Mouse (Mus musculus): ENCODE results near the gene Cldnd2. TPM values are rescaled to one million over a fixed set of nuclear protein-coding genes. Genes with fewer than 3 reads are reported as not detected.

Gene Cldnd2
- polyA plus RNA-seq, 1 experiment from 2014 or later: not detected

- no peaks in the 10 kb centered on the region for H3K9me3 ChIP-seq (ENCODE audit: control insufficient read depth, low read length)
- H3K9ac ChIP-seq (ENCODE audit: low read length): no peak overlapping the region
- 81% methylated on average over 3 of the region's 3 CpGs for WGBS
- no peaks in the 10 kb centered on the region for H3K36me3 ChIP-seq (ENCODE audit: control insufficient read depth, insufficient read depth, low read length)
- ATAC-seq (ENCODE audit: insufficient read depth, low FRiP score, low TSS enrichment) (no peak), DNase-seq (ENCODE audit: low spot score) (no peak)
- H3K4me3 ChIP-seq (ENCODE audit: low read depth, low read length): no peak overlapping the region
- no peak overlapping the region for H3K4me2 ChIP-seq (ENCODE audit: low read depth)
- no peaks in the 10 kb centered on the region for H3K27me3 ChIP-seq (ENCODE audit: control insufficient read depth, insufficient read depth, low read length)
- 0 out of 2 replicates have a peak, but pooled peaks cover 4% of the 10 kb centered on the region for H3K4me1 ChIP-seq (ENCODE audit: control insufficient read depth, insufficient read depth, low read length)
- H3K27ac ChIP-seq (ENCODE audit: low read depth, low read length): no peak overlapping the region
These were observed 489 bp downstream of the Cldnd2 start for GRCm38 (mm10) chr7:43441071-43441470.

- Histone ChIP-seq H3K27me3 (ENCODE audit: control insufficient read depth, insufficient read depth, low read length) (no peaks in the 10 kb centered on the region), H3K27ac (ENCODE audit: low read depth, low read length) (peak overlapping the region; percentile 65; the same call in 1 of the 2 replicates), H3K9me3 (ENCODE audit: control insufficient read depth, low read length) (no peaks in the 10 kb centered on the region), H3K4me2 (ENCODE audit: low read depth) (peak overlapping the region; percentile 81), H3K9ac (ENCODE audit: low read length) (peak overlapping the region; percentile 70), H3K36me3 (ENCODE audit: control insufficient read depth, insufficient read depth, low read length) (no peaks in the 10 kb centered on the region), H3K4me3 (ENCODE audit: low read depth, low read length) (peak overlapping the region; percentile 48), H3K4me1 (ENCODE audit: control insufficient read depth, insufficient read depth, low read length) (0 out of 2 replicates have a peak, but pooled peaks cover 4% of the 10 kb centered on the region)
- DNase-seq (ENCODE audit: low spot score): no peak
- no peak for ATAC-seq (ENCODE audit: insufficient read depth, low FRiP score, low TSS enrichment)
- 17% methylated on average over 9 of the region's 9 CpGs for WGBS
These were observed 2.1 kb downstream of the Cldnd2 start for GRCm38 (mm10) chr7:43442684-43443083.

GRCm38 (mm10) chr7:43443126-43443916 is 2.7 kb downstream of the Cldnd2 start:
- H3K36me3 ChIP-seq (ENCODE audit: control insufficient read depth, insufficient read depth, low read length): no peaks in the 10 kb centered on the region
- 0 out of 2 replicates have a peak, but pooled peaks cover 4% of the 10 kb centered on the region for H3K4me1 ChIP-seq (ENCODE audit: control insufficient read depth, insufficient read depth, low read length)
- H3K9ac ChIP-seq (ENCODE audit: low read length): peak overlapping the region; percentile 70
- no peaks in the 10 kb centered on the region for H3K27me3 ChIP-seq (ENCODE audit: control insufficient read depth, insufficient read depth, low read length)
- ATAC-seq (ENCODE audit: insufficient read depth, low FRiP score, low TSS enrichment) (peak; percentile 82), DNase-seq (ENCODE audit: low spot score) (peak; percentile 71)
- H3K9me3 ChIP-seq (ENCODE audit: control insufficient read depth, low read length): no peaks in the 10 kb centered on the region
- H3K4me2 ChIP-seq (ENCODE audit: low read depth): peak overlapping the region; percentile 81
- H3K27ac ChIP-seq (ENCODE audit: low read depth, low read length): peak overlapping the region; percentile 65
- under 1% methylated on average over 36 of the region's 36 CpGs for WGBS
- H3K4me3 ChIP-seq (ENCODE audit: low read depth, low read length): peak overlapping the region; percentile 48

GRCm38 (mm10) chr7:43443917-43444293 is 3.3 kb downstream of the Cldnd2 start, which contains the start of the genes Etfb and Gm45233:
Gene Etfb, plus strand, starts transcription at chr7:43444083.
Gene Gm45233, plus strand, starts transcription at chr7:43444128.
- Histone ChIP-seq H3K27ac (ENCODE audit: low read depth, low read length) (peak within 1 kb of the TSS; percentile 65), H3K27me3 (ENCODE audit: control insufficient read depth, insufficient read depth, low read length) (no peaks in the 10 kb centered on the region), H3K9ac (ENCODE audit: low read length) (peak within 1 kb of the TSS; percentile 70), H3K4me3 (ENCODE audit: low read depth, low read length) (peak within 1 kb of the TSS; percentile 48), H3K4me2 (ENCODE audit: low read depth) (peak within 1 kb of the TSS; percentile 81), H3K9me3 (ENCODE audit: control insufficient read depth, low read length) (no peaks in the 10 kb centered on the region), H3K4me1 (ENCODE audit: control insufficient read depth, insufficient read depth, low read length) (0 out of 2 replicates have a peak, but pooled peaks cover 4% of the 10 kb centered on the region), H3K36me3 (ENCODE audit: control insufficient read depth, insufficient read depth, low read length) (no peaks in the 10 kb centered on the region)
- ATAC-seq (ENCODE audit: insufficient read depth, low FRiP score, low TSS enrichment) (peak; percentile 96), DNase-seq (ENCODE audit: low spot score) (peak; percentile 93)
- under 1% methylated on average over 27 of the region's 27 CpGs for WGBS

GRCm38 (mm10) chr7:43447801-43448200 is 7.2 kb downstream of the Cldnd2 start:
- no peaks in the 10 kb centered on the region for H3K27me3 ChIP-seq (ENCODE audit: control insufficient read depth, insufficient read depth, low read length)
- H3K4me2 ChIP-seq (ENCODE audit: low read depth): no peak overlapping the region
- no peaks in the 10 kb centered on the region for H3K9me3 ChIP-seq (ENCODE audit: control insufficient read depth, low read length)
- ATAC-seq (ENCODE audit: insufficient read depth, low FRiP score, low TSS enrichment) (no peak), DNase-seq (ENCODE audit: low spot score) (no peak)
- no peak overlapping the region for H3K4me3 ChIP-seq (ENCODE audit: low read depth, low read length)
- H3K36me3 ChIP-seq (ENCODE audit: control insufficient read depth, insufficient read depth, low read length): no peaks in the 10 kb centered on the region; the same call in 1 of the 2 replicates
- H3K27ac ChIP-seq (ENCODE audit: low read depth, low read length): no peak overlapping the region
- WGBS: 90% methylated on average over 4 of the region's 4 CpGs
- 0 out of 2 replicates have a peak, but pooled peaks cover 4% of the 10 kb centered on the region for H3K4me1 ChIP-seq (ENCODE audit: control insufficient read depth, insufficient read depth, low read length)
- no peak overlapping the region for H3K9ac ChIP-seq (ENCODE audit: low read length)

GRCm38 (mm10) chr7:43448246-43448645 is 7.7 kb downstream of the Cldnd2 start:
- Histone ChIP-seq H3K9me3 (ENCODE audit: control insufficient read depth, low read length) (no peaks in the 10 kb centered on the region), H3K36me3 (ENCODE audit: control insufficient read depth, insufficient read depth, low read length) (no peaks in the 10 kb centered on the region; the same call in 1 of the 2 replicates), H3K4me1 (ENCODE audit: control insufficient read depth, insufficient read depth, low read length) (0 out of 2 replicates have a peak, but pooled peaks cover 4% of the 10 kb centered on the region), H3K4me3 (ENCODE audit: low read depth, low read length) (no peak overlapping the region), H3K27me3 (ENCODE audit: control insufficient read depth, insufficient read depth, low read length) (no peaks in the 10 kb centered on the region), H3K4me2 (ENCODE audit: low read depth) (no peak overlapping the region), H3K9ac (ENCODE audit: low read length) (no peak overlapping the region), H3K27ac (ENCODE audit: low read depth, low read length) (no peak overlapping the region)
- WGBS: 90% methylated on average over 2 of the region's 3 CpGs
- no peak for DNase-seq (ENCODE audit: low spot score)
- ATAC-seq (ENCODE audit: insufficient read depth, low FRiP score, low TSS enrichment): no peak

- WGBS: 81% methylated on average over 2 of the region's 2 CpGs
- H3K27me3 ChIP-seq (ENCODE audit: control insufficient read depth, insufficient read depth, low read length): no peaks in the 10 kb centered on the region
- H3K4me2 ChIP-seq (ENCODE audit: low read depth): no peak overlapping the region
- DNase-seq (ENCODE audit: low spot score) (no peak), ATAC-seq (ENCODE audit: insufficient read depth, low FRiP score, low TSS enrichment) (no peak)
- 0 out of 2 replicates have a peak, but pooled peaks cover 1% of the 10 kb centered on the region for H3K4me1 ChIP-seq (ENCODE audit: control insufficient read depth, insufficient read depth, low read length)
- no peak overlapping the region for H3K9ac ChIP-seq (ENCODE audit: low read length)
- H3K36me3 ChIP-seq (ENCODE audit: control insufficient read depth, insufficient read depth, low read length): peaks cover 4% of the 10 kb centered on the region
- no peak overlapping the region for H3K27ac ChIP-seq (ENCODE audit: low read depth, low read length)
- H3K9me3 ChIP-seq (ENCODE audit: control insufficient read depth, low read length): no peaks in the 10 kb centered on the region
- H3K4me3 ChIP-seq (ENCODE audit: low read depth, low read length): no peak overlapping the region
These were observed 9.2 kb downstream of the Cldnd2 start for GRCm38 (mm10) chr7:43449811-43450210.

- H3K36me3 ChIP-seq (ENCODE audit: control insufficient read depth, insufficient read depth, low read length): peaks cover 4% of the 10 kb centered on the region
- WGBS: 93% methylated on average over 11 of the region's 11 CpGs
- ATAC-seq (ENCODE audit: insufficient read depth, low FRiP score, low TSS enrichment): no peak
- no peak for DNase-seq (ENCODE audit: low spot score)
- no peaks in the 10 kb centered on the region for H3K9me3 ChIP-seq (ENCODE audit: control insufficient read depth, low read length)
- no peak overlapping the region for H3K27ac ChIP-seq (ENCODE audit: low read depth, low read length)
- H3K27me3 ChIP-seq (ENCODE audit: control insufficient read depth, insufficient read depth, low read length): no peaks in the 10 kb centered on the region
- H3K4me1 ChIP-seq (ENCODE audit: control insufficient read depth, insufficient read depth, low read length): no peaks in the 10 kb centered on the region
- H3K4me3 ChIP-seq (ENCODE audit: low read depth, low read length): no peak overlapping the region
- no peak overlapping the region for H3K9ac ChIP-seq (ENCODE audit: low read length)
- no peak overlapping the region for H3K4me2 ChIP-seq (ENCODE audit: low read depth)
These were observed 11.1 kb downstream of the Cldnd2 start for GRCm38 (mm10) chr7:43451726-43452125.

- Histone ChIP-seq H3K4me3 (ENCODE audit: low read depth, low read length) (no peak overlapping the region), H3K27me3 (ENCODE audit: control insufficient read depth, insufficient read depth, low read length) (no peaks in the 10 kb centered on the region), H3K4me1 (ENCODE audit: control insufficient read depth, insufficient read depth, low read length) (no peaks in the 10 kb centered on the region), H3K4me2 (ENCODE audit: low read depth) (no peak overlapping the region), H3K9ac (ENCODE audit: low read length) (no peak overlapping the region), H3K9me3 (ENCODE audit: control insufficient read depth, low read length) (no peaks in the 10 kb centered on the region), H3K27ac (ENCODE audit: low read depth, low read length) (no peak overlapping the region), H3K36me3 (ENCODE audit: control insufficient read depth, insufficient read depth, low read length) (peaks cover 6% of the 10 kb centered on the region)
- DNase-seq (ENCODE audit: low spot score): no peak
- ATAC-seq (ENCODE audit: insufficient read depth, low FRiP score, low TSS enrichment): no peak
- WGBS: 44% methylated on average over 4 of the region's 4 CpGs
These were observed 12.0 kb downstream of the Cldnd2 start for GRCm38 (mm10) chr7:43452609-43453008.

Data from neural tube, embryonic 11.5 days (tissue).